Mouse (Mus musculus): ENCODE data around the gene Asb16. TPM values are rescaled to one million over a fixed set of nuclear protein-coding genes. Genes with fewer than 3 reads are reported as not detected.

Gene Asb16
- total and polyA plus RNA-seq, 3 experiments: 0.74 to 1.1 (median 0.89) TPM

GRCm38 (mm10) chr11:102319941-102320685 is 51.6 kb downstream of the Asb16 start:
- peak; percentile 87 to 91 for DNase-seq
- peak; percentile 96 for TF ChIP-seq POLR2A (IDR thresholded peaks at IDR 0.05; ENCODE audit: insufficient read depth, low read depth, low read length)
- TF ChIP-seq CTCF (IDR thresholded peaks at IDR 0.05): no peak
- peak; percentile 65; the same call in 1 of the 2 replicates for TF ChIP-seq EP300 (IDR thresholded peaks at IDR 0.05; ENCODE audit: insufficient read depth, low read depth, low read length)
- H3K4me3 ChIP-seq: peak overlapping the region; percentile 99
- no peaks in the 10 kb centered on the region for H3K79me2 ChIP-seq (replicated peaks; ENCODE audit: control insufficient read depth, insufficient read depth, low read length)
- peak overlapping the region; percentile 87 for H3K9ac ChIP-seq (ENCODE audit: low read depth, low read length)
- peaks cover 3% of the 10 kb centered on the region; the same call in 1 of the 2 replicates for H3K4me1 ChIP-seq (ENCODE audit: control insufficient read depth, insufficient read depth, low read length)
- H3K27ac ChIP-seq: peak overlapping the region; percentile 98
- intact Hi-C loops (cut with DNase I): loop anchor here (2.0 kb wide), 1 partner anchor 15 kb away; no protein-coding TSS in a partner anchor
- WGBS: 1% methylated on average over 38 of the region's 38 CpGs
- H3K36me3 ChIP-seq (ENCODE audit: control insufficient read depth, insufficient read depth, low read length): no peaks in the 10 kb centered on the region; the same call in 1 of the 2 replicates
- no peaks in the 10 kb centered on the region for H3K27me3 ChIP-seq (ENCODE audit: control insufficient read depth, insufficient read depth, low read length)

- intact Hi-C loops (cut with DNase I): loop anchor here (2.0 kb wide), 1 partner anchor 14 kb away; no protein-coding TSS in a partner anchor
- peak overlapping the region; percentile 75 for H3K9ac ChIP-seq (ENCODE audit: low read depth, low read length)
- peak overlapping the region; percentile 98 for H3K27ac ChIP-seq
- no peaks in the 10 kb centered on the region for H3K27me3 ChIP-seq (ENCODE audit: control insufficient read depth, insufficient read depth, low read length)
- 8% methylated on average over 10 of the region's 10 CpGs for WGBS
- H3K4me1 ChIP-seq (ENCODE audit: control insufficient read depth, insufficient read depth, low read length): peaks cover 3% of the 10 kb centered on the region; the same call in 1 of the 2 replicates
- H3K36me3 ChIP-seq (ENCODE audit: control insufficient read depth, insufficient read depth, low read length): no peaks in the 10 kb centered on the region; the same call in 1 of the 2 replicates
- DNase-seq: peak; percentile 80 to 84
- H3K4me3 ChIP-seq: peak overlapping the region; percentile 99
- TF ChIP-seq EP300 (IDR thresholded peaks at IDR 0.05; ENCODE audit: insufficient read depth, low read depth, low read length) (peak; percentile 48; the same call in 1 of the 2 replicates), POLR2A (IDR thresholded peaks at IDR 0.05; ENCODE audit: insufficient read depth, low read depth, low read length) (peak; percentile 76), CTCF (IDR thresholded peaks at IDR 0.05) (peak; percentile 46)
- no peaks in the 10 kb centered on the region for H3K79me2 ChIP-seq (replicated peaks; ENCODE audit: control insufficient read depth, insufficient read depth, low read length)
These were observed 52.1 kb downstream of the Asb16 start for GRCm38 (mm10) chr11:102320686-102321005.

GRCm38 (mm10) chr11:102321931-102322330 is 53.4 kb downstream of the Asb16 start:
- Histone ChIP-seq H3K4me3 (no peak overlapping the region), H3K4me1 (ENCODE audit: control insufficient read depth, insufficient read depth, low read length) (peaks cover 3% of the 10 kb centered on the region; the same call in 1 of the 2 replicates), H3K79me2 (replicated peaks; ENCODE audit: control insufficient read depth, insufficient read depth, low read length) (no peaks in the 10 kb centered on the region), H3K27ac (no peak overlapping the region), H3K9ac (ENCODE audit: low read depth, low read length) (no peak overlapping the region), H3K36me3 (ENCODE audit: control insufficient read depth, insufficient read depth, low read length) (no peaks in the 10 kb centered on the region), H3K27me3 (ENCODE audit: control insufficient read depth, insufficient read depth, low read length) (no peaks in the 10 kb centered on the region)
- intact Hi-C loops (cut with DNase I): loop anchor here (2.0 kb wide), 1 partner anchor 13 kb away; no protein-coding TSS in a partner anchor
- TF ChIP-seq CTCF (IDR thresholded peaks at IDR 0.05) (no peak), EP300 (IDR thresholded peaks at IDR 0.05; ENCODE audit: insufficient read depth, low read depth, low read length) (no peak), POLR2A (IDR thresholded peaks at IDR 0.05; ENCODE audit: insufficient read depth, low read depth, low read length) (no peak)
- WGBS: 89% methylated on average over 6 of the region's 6 CpGs
- DNase-seq: no peak

GRCm38 (mm10) chr11:102323516-102323915 is 55.0 kb downstream of the Asb16 start:
- H3K4me1 ChIP-seq (ENCODE audit: control insufficient read depth, insufficient read depth, low read length): peaks cover 4% of the 10 kb centered on the region
- intact Hi-C loops (cut with DNase I): no loop called here
- no peaks in the 10 kb centered on the region for H3K36me3 ChIP-seq (ENCODE audit: control insufficient read depth, insufficient read depth, low read length)
- H3K27me3 ChIP-seq (ENCODE audit: control insufficient read depth, insufficient read depth, low read length): no peaks in the 10 kb centered on the region
- WGBS: 85% methylated on average over 1 of the region's 1 CpGs
- TF ChIP-seq EP300 (IDR thresholded peaks at IDR 0.05; ENCODE audit: insufficient read depth, low read depth, low read length): no peak
- no peak for TF ChIP-seq POLR2A (IDR thresholded peaks at IDR 0.05; ENCODE audit: insufficient read depth, low read depth, low read length)
- no peak for TF ChIP-seq CTCF (IDR thresholded peaks at IDR 0.05)
- no peak overlapping the region for H3K9ac ChIP-seq (ENCODE audit: low read depth, low read length)
- no peak for DNase-seq
- H3K27ac ChIP-seq: no peak overlapping the region
- no peak overlapping the region for H3K4me3 ChIP-seq
- H3K79me2 ChIP-seq (replicated peaks; ENCODE audit: control insufficient read depth, insufficient read depth, low read length): no peaks in the 10 kb centered on the region

- H3K79me2 ChIP-seq (replicated peaks; ENCODE audit: control insufficient read depth, insufficient read depth, low read length): no peaks in the 10 kb centered on the region
- H3K4me3 ChIP-seq: no peak overlapping the region
- H3K27ac ChIP-seq: no peak overlapping the region
- 31% methylated on average over 5 of the region's 5 CpGs for WGBS
- no peaks in the 10 kb centered on the region for H3K27me3 ChIP-seq (ENCODE audit: control insufficient read depth, insufficient read depth, low read length)
- H3K36me3 ChIP-seq (ENCODE audit: control insufficient read depth, insufficient read depth, low read length): no peaks in the 10 kb centered on the region
- intact Hi-C loops (cut with DNase I): no loop called here
- TF ChIP-seq EP300 (IDR thresholded peaks at IDR 0.05; ENCODE audit: insufficient read depth, low read depth, low read length): no peak
- TF ChIP-seq POLR2A (IDR thresholded peaks at IDR 0.05; ENCODE audit: insufficient read depth, low read depth, low read length): no peak
- TF ChIP-seq CTCF (IDR thresholded peaks at IDR 0.05): no peak
- no peak for DNase-seq
- H3K4me1 ChIP-seq (ENCODE audit: control insufficient read depth, insufficient read depth, low read length): peaks cover 2% of the 10 kb centered on the region; the same call in 1 of the 2 replicates
- H3K9ac ChIP-seq (ENCODE audit: low read depth, low read length): no peak overlapping the region
These were observed 58.7 kb downstream of the Asb16 start for GRCm38 (mm10) chr11:102327250-102327649.

- peaks cover 2% of the 10 kb centered on the region; the same call in 1 of the 2 replicates for H3K4me1 ChIP-seq (ENCODE audit: control insufficient read depth, insufficient read depth, low read length)
- intact Hi-C loops (cut with DNase I): no loop called here
- H3K36me3 ChIP-seq (ENCODE audit: control insufficient read depth, insufficient read depth, low read length): no peaks in the 10 kb centered on the region
- H3K4me3 ChIP-seq: no peak overlapping the region
- no peaks in the 10 kb centered on the region for H3K27me3 ChIP-seq (ENCODE audit: control insufficient read depth, insufficient read depth, low read length)
- H3K27ac ChIP-seq: no peak overlapping the region
- 80% methylated on average over 7 of the region's 7 CpGs for WGBS
- H3K9ac ChIP-seq (ENCODE audit: low read depth, low read length): no peak overlapping the region
- no peak for TF ChIP-seq POLR2A (IDR thresholded peaks at IDR 0.05; ENCODE audit: insufficient read depth, low read depth, low read length)
- no peak for TF ChIP-seq CTCF (IDR thresholded peaks at IDR 0.05)
- no peak for TF ChIP-seq EP300 (IDR thresholded peaks at IDR 0.05; ENCODE audit: insufficient read depth, low read depth, low read length)
- no peak for DNase-seq
- H3K79me2 ChIP-seq (replicated peaks; ENCODE audit: control insufficient read depth, insufficient read depth, low read length): no peaks in the 10 kb centered on the region
These were observed 59.3 kb downstream of the Asb16 start for GRCm38 (mm10) chr11:102327839-102328238.

Small RNA genes within 50 kb of the gene (microRNA-seq; reads per million reads assigned to microRNA genes)
- gene Mir8101: 2.8 to 10.0 reads per million in 2 experiments

Other genes starting within 250 kb of the Asb16 start
- 1 to 10 TPM; 1.4 to 1.5 TPM for gene Mpp3, start 240.3 kb upstream of the Asb16 start, total RNA-seq (2021)
- 4.5 and 5.3 TPM in 2 replicates for gene Mpp3, start 240.3 kb upstream of the Asb16 start, polyA plus RNA-seq (2012; rRNA removed)
- gene Cd300lg, start 227.2 kb upstream of the Asb16 start, total RNA-seq (2021): 10 to 100 TPM; 51.6 to 70.1 TPM
- gene Cd300lg, start 227.2 kb upstream of the Asb16 start, polyA plus RNA-seq (2012; rRNA removed): 102 and 143 TPM in 2 replicates
- gene Mpp2, start 180.2 kb upstream of the Asb16 start, total RNA-seq (2021): 1 to 10 TPM; 2.3 to 2.6 TPM
- 5.3 and 5.6 TPM in 2 replicates for gene Mpp2, start 180.2 kb upstream of the Asb16 start, polyA plus RNA-seq (2012; rRNA removed)
- not detected for gene Ppy, start 167.4 kb upstream of the Asb16 start, total RNA-seq (2021)
- gene Ppy, start 167.4 kb upstream of the Asb16 start, polyA plus RNA-seq (2012; rRNA removed): not detected in 2 replicates
- not detected for gene Pyy, start 160.9 kb upstream of the Asb16 start, total RNA-seq (2021)
- not detected in 2 replicates for gene Pyy, start 160.9 kb upstream of the Asb16 start, polyA plus RNA-seq (2012; rRNA removed)
- gene Nags, start 123.2 kb upstream of the Asb16 start, total RNA-seq (2021): not detected
- gene Nags, start 123.2 kb upstream of the Asb16 start, polyA plus RNA-seq (2012; rRNA removed): 0.06 and 0.12 TPM in 2 replicates
- 10 to 100 TPM; 12.2 to 13.6 TPM for gene Tmem101, start 112.3 kb upstream of the Asb16 start, total RNA-seq (2021)
- gene Tmem101, start 112.3 kb upstream of the Asb16 start, polyA plus RNA-seq (2012; rRNA removed): 19.5 and 20.7 TPM in 2 replicates
- 10 to 100 TPM; 49.4 to 50.2 TPM for gene Lsm12, start 83.4 kb upstream of the Asb16 start, total RNA-seq (2021)
- 32.5 and 42.4 TPM in 2 replicates for gene Lsm12, start 83.4 kb upstream of the Asb16 start, polyA plus RNA-seq (2012; rRNA removed)
- gene G6pc3, start 79.1 kb upstream of the Asb16 start, total RNA-seq (2021): 10 to 100 TPM; 44.8 to 50.6 TPM
- 89.9 and 95.3 TPM in 2 replicates for gene G6pc3, start 79.1 kb upstream of the Asb16 start, polyA plus RNA-seq (2012; rRNA removed)
- 100 to 1,000 TPM; 113 to 137 TPM for gene Hdac5, start 38.6 kb upstream of the Asb16 start, total RNA-seq (2021)
- 92.6 and 98.5 TPM in 2 replicates for gene Hdac5, start 38.6 kb upstream of the Asb16 start, polyA plus RNA-seq (2012; rRNA removed)
- gene BC030867, start 19.9 kb upstream of the Asb16 start, total RNA-seq (2021): under 1 TPM; 0.26 to 0.32 TPM
- 0.45 and 0.56 TPM in 2 replicates for gene BC030867, start 19.9 kb upstream of the Asb16 start, polyA plus RNA-seq (2012; rRNA removed)
- gene Tmub2, start 16.2 kb downstream of the Asb16 start, total RNA-seq (2021): 10 to 100 TPM; 22.9 to 26.2 TPM
- gene Tmub2, start 16.2 kb downstream of the Asb16 start, polyA plus RNA-seq (2012; rRNA removed): 32.8 and 43.2 TPM in 2 replicates
- gene Atxn7l3, start 27.9 kb downstream of the Asb16 start, total RNA-seq (2021): 10 to 100 TPM; 19.0 to 21.7 TPM
- 17.4 and 21.2 TPM in 2 replicates for gene Atxn7l3, start 27.9 kb downstream of the Asb16 start, polyA plus RNA-seq (2012; rRNA removed)
- gene Ubtf, start 51.0 kb downstream of the Asb16 start, total RNA-seq (2021): 10 to 100 TPM; 52.5 to 59.4 TPM
- gene Ubtf, start 51.0 kb downstream of the Asb16 start, polyA plus RNA-seq (2012; rRNA removed): 14.9 and 22.1 TPM in 2 replicates
- gene Slc4a1, start 97.5 kb downstream of the Asb16 start, total RNA-seq (2021): 10 to 100 TPM in 1 of 2 experiments, under 1 TPM in 1; 0.42 to 10.3 TPM
- gene Slc4a1, start 97.5 kb downstream of the Asb16 start, polyA plus RNA-seq (2012; rRNA removed): 0.91 and 4.4 TPM in 2 replicates
- gene Rundc3a, start 124.7 kb downstream of the Asb16 start, total RNA-seq (2021): under 1 TPM in 1 of 2 experiments, not detected in 1; 0.66 TPM
- gene Rundc3a, start 124.7 kb downstream of the Asb16 start, polyA plus RNA-seq (2012; rRNA removed): 0.23 and 0.32 TPM in 2 replicates
- 100 to 1,000 TPM; 196 to 213 TPM for gene Slc25a39, start 139.2 kb downstream of the Asb16 start, total RNA-seq (2021)
- 307 and 331 TPM in 2 replicates for gene Slc25a39, start 139.2 kb downstream of the Asb16 start, polyA plus RNA-seq (2012; rRNA removed)
- 10 to 100 TPM; 83.4 to 86.9 TPM for gene Grn, start 161.6 kb downstream of the Asb16 start, total RNA-seq (2021)
- 118 and 119 TPM in 2 replicates for gene Grn, start 161.6 kb downstream of the Asb16 start, polyA plus RNA-seq (2012; rRNA removed)
- gene Fam171a2, start 178.9 kb downstream of the Asb16 start, total RNA-seq (2021): 1 to 10 TPM; 3.8 to 3.9 TPM
- gene Fam171a2, start 178.9 kb downstream of the Asb16 start, polyA plus RNA-seq (2012; rRNA removed): 7.7 and 8.3 TPM in 2 replicates
- gene Itga2b, start 201.4 kb downstream of the Asb16 start, total RNA-seq (2021): 10 to 100 TPM in 1 of 2 experiments, 1 to 10 TPM in 1; 3.1 to 14.5 TPM
- gene Itga2b, start 201.4 kb downstream of the Asb16 start, polyA plus RNA-seq (2012; rRNA removed): 3.5 and 6.9 TPM in 2 replicates

Data from heart, adult 2 months (tissue).